Mouse (Mus musculus): ENCODE results near the gene Rcor1.

Gene Rcor1

GRCm38 (mm10) chr12:111134169-111134568, 95.0 kb downstream of the Rcor1 start:
- no peak for DNase-seq (ENCODE audit: low read depth)

- DNase-seq (ENCODE audit: low read depth): no peak
These were observed 95.9 kb downstream of the Rcor1 start for GRCm38 (mm10) chr12:111134791-111135733.

GRCm38 (mm10) chr12:111135953-111136352, 96.8 kb downstream of the Rcor1 start:
- no peak for DNase-seq (ENCODE audit: low read depth)

GRCm38 (mm10) chr12:111137079-111137478, 97.9 kb downstream of the Rcor1 start:
- DNase-seq (ENCODE audit: low read depth): peak; percentile 27

GRCm38 (mm10) chr12:111143005-111143508, 103.9 kb downstream of the Rcor1 start:
- peak; percentile 58 for DNase-seq (ENCODE audit: low read depth)

GRCm38 (mm10) chr12:111143509-111144063, 104.4 kb downstream of the Rcor1 start:
- no peak for DNase-seq (ENCODE audit: low read depth)

GRCm38 (mm10) chr12:111144598-111144997, 105.4 kb downstream of the Rcor1 start:
- DNase-seq (ENCODE audit: low read depth): no peak

GRCm38 (mm10) chr12:111145269-111145668, 106.1 kb downstream of the Rcor1 start:
- DNase-seq (ENCODE audit: low read depth): no peak

- no peak for DNase-seq (ENCODE audit: low read depth)
These were observed 110.5 kb downstream of the Rcor1 start for GRCm38 (mm10) chr12:111149495-111150235.

- DNase-seq (ENCODE audit: low read depth): peak; percentile 75
These were observed 111.1 kb downstream of the Rcor1 start for GRCm38 (mm10) chr12:111150236-111150596.

- no peak for DNase-seq (ENCODE audit: low read depth)
These were observed 112.4 kb downstream of the Rcor1 start for GRCm38 (mm10) chr12:111151422-111152156.

- no peak for DNase-seq (ENCODE audit: low read depth)
These were observed 113.4 kb downstream of the Rcor1 start for GRCm38 (mm10) chr12:111152579-111152978.

GRCm38 (mm10) chr12:111152981-111153710, 114.0 kb downstream of the Rcor1 start:
- no peak for DNase-seq (ENCODE audit: low read depth)

GRCm38 (mm10) chr12:111153946-111154345, 114.8 kb downstream of the Rcor1 start:
- no peak for DNase-seq (ENCODE audit: low read depth)

- no peak for DNase-seq (ENCODE audit: low read depth)
These were observed 115.5 kb downstream of the Rcor1 start for GRCm38 (mm10) chr12:111154641-111155040.

- DNase-seq (ENCODE audit: low read depth): no peak
These were observed 116.6 kb downstream of the Rcor1 start for GRCm38 (mm10) chr12:111155756-111156155.

GRCm38 (mm10) chr12:111159659-111160428, 120.7 kb downstream of the Rcor1 start:
- peak; percentile 93 for DNase-seq (ENCODE audit: low read depth)

- DNase-seq (ENCODE audit: low read depth): peak; percentile 53
These were observed 121.7 kb downstream of the Rcor1 start for GRCm38 (mm10) chr12:111160871-111161270.

GRCm38 (mm10) chr12:111161943-111162311, 122.8 kb downstream of the Rcor1 start:
- peak; percentile 64 for DNase-seq (ENCODE audit: low read depth)

- peak; percentile 68 for DNase-seq (ENCODE audit: low read depth)
These were observed 123.3 kb downstream of the Rcor1 start for GRCm38 (mm10) chr12:111162312-111163061.

All from induced T-regulatory cell, adult 2 months (primary cell).